Mouse (Mus musculus) forebrain, embryonic 10.5 days (tissue): ENCODE measurements around the gene Mrgpra2a. TPM values are rescaled to one million over a fixed set of nuclear protein-coding genes. Genes with fewer than 3 reads are reported as not detected.

ENCODE experiments used
- polyA plus RNA-seq: library from polyadenylated mRNA; unstranded; fragments of >200 nt; fragmentation: Nextera tagmentation; extraction: Ambion mirVana; gene quantifications from 2 replicates; pipeline ENCODE4 v1.2.1, GENCODE M21; 2016

The Mrgpra2a gene
- polyA plus RNA-seq, 1 experiment from 2014 or later: not detected

Other genes with a start within 250 kb of the Mrgpra2a start
- gene Mrgpra6, start 247.2 kb downstream of the Mrgpra2a start, polyA plus RNA-seq: not detected in 2 replicates
- not detected in 2 replicates for gene Mrgpra9, start 199.3 kb downstream of the Mrgpra2a start, polyA plus RNA-seq
- not detected in 2 replicates for gene Mrgpra1, start 97.9 kb downstream of the Mrgpra2a start, polyA plus RNA-seq
- not detected in 2 replicates for gene Mrgpra2b, start 76.7 kb upstream of the Mrgpra2a start, polyA plus RNA-seq
- gene Mrgpra3, start 149.2 kb upstream of the Mrgpra2a start, polyA plus RNA-seq: not detected in 2 replicates